Mouse (Mus musculus) leukemia stem cell, adult 10-12 weeks (primary cell): ENCODE measurements around the gene Hbb-bh1. TPM values are rescaled to one million over a fixed set of nuclear protein-coding genes. Genes with fewer than 3 reads are reported as not detected.

Experiments
- polyA plus RNA-seq: library from polyadenylated mRNA; stranded (reverse); fragments of >175 nt; gene quantifications from 2 replicates; pipeline ENCODE4 v1.2.3, GENCODE M21; 2012; ENCODE audit warnings: low replicate concordance

Gene Hbb-bh1
- not detected in 2 replicates for polyA plus RNA-seq

DNA sequence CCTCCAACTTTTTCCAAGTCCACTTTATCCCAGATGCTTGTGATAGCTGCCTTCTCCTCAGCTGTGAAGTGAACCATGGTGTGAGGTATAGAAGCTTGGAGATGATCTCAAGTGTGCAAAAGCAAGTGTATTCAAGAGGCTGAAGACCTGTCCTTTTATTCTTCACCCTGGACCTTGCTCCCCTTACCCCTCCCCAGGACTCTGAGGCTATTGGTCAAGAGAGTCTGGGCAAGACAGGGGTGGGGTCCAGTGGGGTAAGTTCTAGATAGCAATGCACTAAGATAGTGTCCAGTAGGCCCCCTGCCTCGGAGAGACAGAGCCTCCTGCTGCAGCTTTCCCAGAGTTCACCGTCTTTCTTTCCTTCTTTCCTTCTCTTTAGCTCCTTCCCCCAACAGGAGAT, at the start of gene Hbb-bh1:
Gene Hbb-bh1 (minus strand): TSS at position 131 of the 400 bp plus-strand sequence.

DNA sequence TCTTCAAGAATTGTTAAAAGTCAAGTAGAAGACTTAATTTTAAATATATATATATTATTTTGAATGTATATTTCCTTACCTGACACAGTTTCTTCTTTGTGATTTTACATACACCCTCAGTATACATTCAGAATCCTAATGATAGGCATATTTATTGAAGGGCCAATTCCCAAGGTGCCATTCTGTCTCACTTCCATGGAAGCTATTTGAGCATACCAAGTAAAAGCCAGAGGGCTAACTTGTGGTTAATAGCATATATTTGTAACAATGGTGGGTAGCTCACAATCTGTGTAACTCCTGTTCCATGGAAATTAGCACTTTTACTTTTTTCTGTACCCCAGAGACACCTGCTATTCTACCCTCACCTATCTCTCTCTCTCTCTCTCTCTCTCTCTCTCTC, 43.2 kb upstream of the Hbb-bh1 start, which contains the start of gene Olfr66:
Gene Olfr66 (minus strand): TSS at position 101 of the 400 bp plus-strand sequence.

DNA sequence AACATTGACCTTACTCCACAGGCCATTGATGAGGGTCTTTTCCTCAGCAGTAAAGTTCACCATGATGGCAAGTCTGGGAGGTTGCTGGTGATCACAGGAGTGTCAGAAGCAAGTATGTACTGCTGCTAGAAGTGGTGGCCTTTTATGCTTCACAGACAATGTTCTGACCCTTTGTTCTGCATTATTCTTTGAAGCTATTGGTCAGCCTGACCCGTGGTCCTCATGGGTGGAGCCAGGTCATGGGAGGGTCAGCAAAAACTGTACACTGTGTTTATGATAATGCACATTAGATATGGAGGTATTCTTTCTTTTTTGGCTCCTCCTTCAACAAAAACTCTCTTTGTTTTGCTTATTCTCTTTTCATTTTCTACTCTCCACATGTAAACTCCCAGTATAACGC, 10.1 kb upstream of the Hbb-bh1 start, which contains the start of gene Hbb-y:
Gene Hbb-y (minus strand): TSS at position 127 of the 400 bp plus-strand sequence.

DNA sequence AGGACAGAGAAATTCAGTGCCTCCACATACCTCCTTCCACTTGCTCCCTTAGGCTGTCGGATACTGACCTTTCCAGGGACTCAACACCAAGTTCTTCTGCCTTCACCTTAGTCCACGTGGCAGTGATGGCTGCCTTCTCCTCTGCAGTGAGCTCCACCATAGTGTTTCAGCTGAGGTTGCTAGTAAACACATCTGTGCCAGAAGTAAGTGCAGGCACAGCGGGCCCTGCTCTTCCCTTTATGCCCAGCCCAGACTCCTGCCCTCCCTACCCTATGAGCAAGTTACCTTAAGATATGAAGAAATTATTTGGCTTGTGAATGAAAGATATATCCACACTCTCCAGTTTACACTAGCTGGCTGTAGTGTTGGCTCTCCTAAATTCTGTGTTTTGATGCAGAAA, 2.7 kb downstream of the Hbb-bh1 start, which contains the start of gene Hbb-bh2:
Gene Hbb-bh2 (minus strand): TSS at position 253 of the 400 bp plus-strand sequence.

DNA sequence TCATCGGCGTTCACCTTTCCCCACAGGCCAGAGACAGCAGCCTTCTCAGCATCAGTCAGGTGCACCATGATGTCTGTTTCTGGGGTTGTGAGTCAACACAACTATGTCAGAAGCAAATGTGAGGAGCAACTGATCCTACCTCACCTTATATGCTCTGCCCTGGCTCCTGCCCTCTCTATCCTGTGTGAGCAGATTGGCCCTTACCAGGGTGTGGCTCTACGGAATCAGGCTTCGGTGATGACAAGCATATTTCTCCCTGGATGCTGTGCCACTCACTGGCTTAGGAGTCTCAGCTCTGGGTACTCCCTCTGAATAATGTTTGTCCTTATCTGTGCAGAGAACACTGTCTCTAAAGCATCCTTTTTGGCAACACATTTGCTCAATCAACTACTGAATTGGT, 15.2 kb downstream of the Hbb-bh1 start, which contains the start of gene Hbb-bs:
Gene Hbb-bs (minus strand): TSS at position 289 of the 400 bp plus-strand sequence.

DNA sequence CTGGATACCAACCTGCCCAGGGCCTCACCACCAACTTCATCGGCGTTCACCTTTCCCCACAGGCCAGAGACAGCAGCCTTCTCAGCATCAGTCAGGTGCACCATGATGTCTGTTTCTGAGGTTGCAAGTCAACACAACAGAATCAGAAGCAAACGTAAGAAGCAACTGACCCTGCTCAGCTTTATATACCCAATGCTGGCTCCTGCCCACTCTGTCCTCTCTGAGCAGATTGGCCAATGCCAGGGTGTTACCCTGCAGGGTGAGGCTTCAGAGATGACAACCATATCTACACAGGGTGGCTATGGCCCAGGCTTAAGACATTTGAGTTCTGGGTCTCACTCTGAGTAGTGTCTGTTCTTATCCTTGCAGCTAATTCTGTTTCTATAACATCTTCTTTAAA, 29.2 kb downstream of the Hbb-bh1 start, which contains the start of gene Hbb-bt:
Gene Hbb-bt (minus strand): TSS at position 231 of the 400 bp plus-strand sequence.

DNA sequence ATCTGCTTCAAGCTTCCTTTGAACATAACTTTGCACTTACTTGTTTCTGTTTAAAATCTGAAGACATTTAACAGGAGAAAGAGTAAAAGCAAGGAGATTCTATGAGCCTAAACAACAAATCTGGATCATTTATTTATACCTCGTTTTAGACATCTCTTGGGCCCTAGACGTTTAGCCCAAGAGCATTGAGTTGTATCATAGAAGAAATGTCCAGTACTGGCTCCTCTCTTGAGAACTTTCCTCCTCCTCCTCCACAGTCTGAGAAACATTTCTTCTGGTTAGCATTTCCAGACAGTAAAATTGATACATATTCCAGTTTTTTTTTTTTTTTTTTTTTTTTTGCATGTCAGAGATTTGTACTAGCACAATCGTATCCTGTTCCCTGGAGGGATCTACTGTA, 51.2 kb downstream of the Hbb-bh1 start, which contains the start of gene Olfr67:
Gene Olfr67 (minus strand): TSS at position 101 of the 400 bp plus-strand sequence.

Other genes with a start within 250 kb of the Hbb-bh1 start
- gene Olfr619, start 242.6 kb downstream of the Hbb-bh1 start, polyA plus RNA-seq: not detected in 2 replicates
- gene Olfr620, start 230.6 kb downstream of the Hbb-bh1 start, polyA plus RNA-seq: not detected in 2 replicates
- not detected in 2 replicates for gene Olfr622, start 200.5 kb downstream of the Hbb-bh1 start, polyA plus RNA-seq
- not detected in 2 replicates for gene Olfr623, start 179.5 kb downstream of the Hbb-bh1 start, polyA plus RNA-seq
- not detected in 2 replicates for gene Olfr624, start 172.0 kb downstream of the Hbb-bh1 start, polyA plus RNA-seq
- gene Olfr625-ps1, start 160.4 kb downstream of the Hbb-bh1 start, polyA plus RNA-seq: not detected in 2 replicates
- gene Olfr243, start 128.5 kb downstream of the Hbb-bh1 start, polyA plus RNA-seq: not detected in 2 replicates
- not detected in 2 replicates for gene Olfr628, start 112.8 kb downstream of the Hbb-bh1 start, polyA plus RNA-seq
- not detected in 2 replicates for gene Olfr629, start 98.2 kb downstream of the Hbb-bh1 start, polyA plus RNA-seq
- gene Olfr630, start 85.8 kb downstream of the Hbb-bh1 start, polyA plus RNA-seq: not detected in 2 replicates
- not detected in 2 replicates for gene Olfr69, start 71.6 kb downstream of the Hbb-bh1 start, polyA plus RNA-seq
- gene Olfr68, start 63.5 kb downstream of the Hbb-bh1 start, polyA plus RNA-seq: not detected in 2 replicates
- gene Olfr67, start 51.3 kb downstream of the Hbb-bh1 start, polyA plus RNA-seq: not detected in 2 replicates
- gene Hbb-bt, start 29.2 kb downstream of the Hbb-bh1 start, polyA plus RNA-seq: 68.2 and 1,476 TPM in 2 replicates
- 16,372 and 30,425 TPM in 2 replicates for gene Hbb-bs, start 15.1 kb downstream of the Hbb-bh1 start, polyA plus RNA-seq
- not detected in 2 replicates for gene Hbb-bh2, start 2.6 kb downstream of the Hbb-bh1 start, polyA plus RNA-seq
- not detected in 2 replicates for gene Hbb-y, start 10.1 kb upstream of the Hbb-bh1 start, polyA plus RNA-seq
- gene Olfr66, start 43.1 kb upstream of the Hbb-bh1 start, polyA plus RNA-seq: not detected in 2 replicates
- not detected in 2 replicates for gene Olfr64, start 51.3 kb upstream of the Hbb-bh1 start, polyA plus RNA-seq
- not detected in 2 replicates for gene Olfr65, start 60.3 kb upstream of the Hbb-bh1 start, polyA plus RNA-seq
- gene Olfr631, start 85.7 kb upstream of the Hbb-bh1 start, polyA plus RNA-seq: 0.38 TPM in 1 of 2 replicates, not detected in the other
- not detected in 2 replicates for gene Olfr632, start 91.2 kb upstream of the Hbb-bh1 start, polyA plus RNA-seq
- gene Olfr633, start 101.3 kb upstream of the Hbb-bh1 start, polyA plus RNA-seq: not detected in 2 replicates
- gene Olfr635, start 128.0 kb upstream of the Hbb-bh1 start, polyA plus RNA-seq: not detected in 2 replicates
- not detected in 2 replicates for gene Olfr638, start 155.6 kb upstream of the Hbb-bh1 start, polyA plus RNA-seq
- 0.02 TPM in 1 of 2 replicates, not detected in the other for gene Olfr639, start 174.1 kb upstream of the Hbb-bh1 start, polyA plus RNA-seq
- gene Olfr640, start 182.4 kb upstream of the Hbb-bh1 start, polyA plus RNA-seq: 0.08 TPM in 1 of 2 replicates, not detected in the other
- gene Olfr641, start 192.3 kb upstream of the Hbb-bh1 start, polyA plus RNA-seq: not detected in 2 replicates
- gene Olfr642, start 209.5 kb upstream of the Hbb-bh1 start, polyA plus RNA-seq: not detected in 2 replicates
- not detected in 2 replicates for gene 4930516K23Rik, start 218.3 kb upstream of the Hbb-bh1 start, polyA plus RNA-seq
- gene Olfr644, start 228.7 kb upstream of the Hbb-bh1 start, polyA plus RNA-seq: not detected in 2 replicates
- gene Olfr645, start 242.3 kb upstream of the Hbb-bh1 start, polyA plus RNA-seq: not detected in 2 replicates